Mouse (Mus musculus): ENCODE results near the gene Pdzrn4. TPM values are rescaled to one million over a fixed set of nuclear protein-coding genes. Genes with fewer than 3 reads are reported as not detected.

Pdzrn4 gene
- total and polyA plus RNA-seq, 2 experiments: not detected

- H3K27me3 ChIP-seq (ENCODE audit: control insufficient read depth, insufficient read depth, low read length): no peaks in the 10 kb centered on the region
- no peaks in the 10 kb centered on the region for H3K4me1 ChIP-seq (ENCODE audit: control insufficient read depth, insufficient read depth, low read length)
- 80% methylated on average over 18 of the region's 18 CpGs for WGBS
- no peaks in the 10 kb centered on the region for H3K36me3 ChIP-seq (ENCODE audit: control insufficient read depth, insufficient read depth, low read length)
- DNase-seq (ENCODE audit: extremely low read depth, low read depth, low spot score): no peak
- H3K4me3 ChIP-seq (ENCODE audit: insufficient read depth, low read depth, low read length): no peak overlapping the region
- TF ChIP-seq POLR2A (IDR thresholded peaks at IDR 0.05; ENCODE audit: extremely low read depth, insufficient read depth, low read length) (no peak), CTCF (IDR thresholded peaks at IDR 0.05; ENCODE audit: low read depth, low read length) (no peak)
- H3K9ac ChIP-seq (ENCODE audit: low read depth, low read length): no peak overlapping the region
- H3K27ac ChIP-seq (replicated peaks; ENCODE audit: insufficient read depth, low read depth, low read length): no peak overlapping the region
- H3K79me2 ChIP-seq (ENCODE audit: control insufficient read depth, insufficient read depth, low read length): no peaks in the 10 kb centered on the region
Observed at GRCm38 (mm10) chr15:92640212-92641082, 243.8 kb downstream of the Pdzrn4 start.

- H3K4me3 ChIP-seq (ENCODE audit: insufficient read depth, low read depth, low read length): no peak overlapping the region
- H3K4me1 ChIP-seq (ENCODE audit: control insufficient read depth, insufficient read depth, low read length): no peaks in the 10 kb centered on the region
- no peaks in the 10 kb centered on the region for H3K36me3 ChIP-seq (ENCODE audit: control insufficient read depth, insufficient read depth, low read length)
- 80% methylated on average over 11 of the region's 11 CpGs for WGBS
- no peaks in the 10 kb centered on the region for H3K27me3 ChIP-seq (ENCODE audit: control insufficient read depth, insufficient read depth, low read length)
- no peak overlapping the region for H3K27ac ChIP-seq (replicated peaks; ENCODE audit: insufficient read depth, low read depth, low read length)
- TF ChIP-seq POLR2A (IDR thresholded peaks at IDR 0.05; ENCODE audit: extremely low read depth, insufficient read depth, low read length): no peak
- no peak for TF ChIP-seq CTCF (IDR thresholded peaks at IDR 0.05; ENCODE audit: low read depth, low read length)
- DNase-seq (ENCODE audit: extremely low read depth, low read depth, low spot score): no peak
- H3K9ac ChIP-seq (ENCODE audit: low read depth, low read length): no peak overlapping the region
- no peaks in the 10 kb centered on the region for H3K79me2 ChIP-seq (ENCODE audit: control insufficient read depth, insufficient read depth, low read length)
Observed at GRCm38 (mm10) chr15:92671279-92672051, 274.8 kb downstream of the Pdzrn4 start.

GRCm38 (mm10) chr15:92676096-92676495 is 279.4 kb downstream of the Pdzrn4 start:
- Histone ChIP-seq H3K9ac (ENCODE audit: low read depth, low read length) (no peak overlapping the region), H3K4me1 (ENCODE audit: control insufficient read depth, insufficient read depth, low read length) (no peaks in the 10 kb centered on the region), H3K27me3 (ENCODE audit: control insufficient read depth, insufficient read depth, low read length) (no peaks in the 10 kb centered on the region), H3K4me3 (ENCODE audit: insufficient read depth, low read depth, low read length) (no peak overlapping the region), H3K79me2 (ENCODE audit: control insufficient read depth, insufficient read depth, low read length) (no peaks in the 10 kb centered on the region), H3K27ac (replicated peaks; ENCODE audit: insufficient read depth, low read depth, low read length) (no peak overlapping the region), H3K36me3 (ENCODE audit: control insufficient read depth, insufficient read depth, low read length) (no peaks in the 10 kb centered on the region)
- DNase-seq (ENCODE audit: extremely low read depth, low read depth, low spot score): no peak
- TF ChIP-seq POLR2A (IDR thresholded peaks at IDR 0.05; ENCODE audit: extremely low read depth, insufficient read depth, low read length): no peak
- no peak for TF ChIP-seq CTCF (IDR thresholded peaks at IDR 0.05; ENCODE audit: low read depth, low read length)
- 87% methylated on average over 5 of the region's 5 CpGs for WGBS

- DNase-seq (ENCODE audit: extremely low read depth, low read depth, low spot score): no peak
- Histone ChIP-seq H3K4me3 (ENCODE audit: insufficient read depth, low read depth, low read length) (no peak overlapping the region), H3K27ac (replicated peaks; ENCODE audit: insufficient read depth, low read depth, low read length) (no peak overlapping the region), H3K79me2 (ENCODE audit: control insufficient read depth, insufficient read depth, low read length) (no peaks in the 10 kb centered on the region), H3K36me3 (ENCODE audit: control insufficient read depth, insufficient read depth, low read length) (no peaks in the 10 kb centered on the region), H3K9ac (ENCODE audit: low read depth, low read length) (no peak overlapping the region), H3K4me1 (ENCODE audit: control insufficient read depth, insufficient read depth, low read length) (no peaks in the 10 kb centered on the region), H3K27me3 (ENCODE audit: control insufficient read depth, insufficient read depth, low read length) (no peaks in the 10 kb centered on the region)
- TF ChIP-seq CTCF (IDR thresholded peaks at IDR 0.05; ENCODE audit: low read depth, low read length) (no peak), POLR2A (IDR thresholded peaks at IDR 0.05; ENCODE audit: extremely low read depth, insufficient read depth, low read length) (no peak)
- whole genome bisulfite sequencing: 59% methylated on average over 6 of the region's 6 CpGs
Observed at GRCm38 (mm10) chr15:92678377-92678776, 281.7 kb downstream of the Pdzrn4 start.

GRCm38 (mm10) chr15:92679541-92679940 is 282.9 kb downstream of the Pdzrn4 start:
- WGBS: 86% methylated on average over 6 of the region's 6 CpGs
- no peaks in the 10 kb centered on the region for H3K27me3 ChIP-seq (ENCODE audit: control insufficient read depth, insufficient read depth, low read length)
- H3K4me3 ChIP-seq (ENCODE audit: insufficient read depth, low read depth, low read length): no peak overlapping the region
- TF ChIP-seq POLR2A (IDR thresholded peaks at IDR 0.05; ENCODE audit: extremely low read depth, insufficient read depth, low read length) (no peak), CTCF (IDR thresholded peaks at IDR 0.05; ENCODE audit: low read depth, low read length) (no peak)
- no peak for DNase-seq (ENCODE audit: extremely low read depth, low read depth, low spot score)
- no peaks in the 10 kb centered on the region for H3K4me1 ChIP-seq (ENCODE audit: control insufficient read depth, insufficient read depth, low read length)
- no peaks in the 10 kb centered on the region for H3K79me2 ChIP-seq (ENCODE audit: control insufficient read depth, insufficient read depth, low read length)
- no peak overlapping the region for H3K27ac ChIP-seq (replicated peaks; ENCODE audit: insufficient read depth, low read depth, low read length)
- H3K9ac ChIP-seq (ENCODE audit: low read depth, low read length): no peak overlapping the region
- no peaks in the 10 kb centered on the region for H3K36me3 ChIP-seq (ENCODE audit: control insufficient read depth, insufficient read depth, low read length)

Measured in liver, adult 2 months (tissue).